Mouse (Mus musculus): ENCODE results near the gene Pbxip1. TPM values are rescaled to one million over a fixed set of nuclear protein-coding genes. Genes with fewer than 3 reads are reported as not detected.
A peak's percentile ranks its signal among the peaks of the same experiment; 100 is the strongest.

The Pbxip1 gene
- polyA plus RNA-seq, 1 experiment: 78.1 TPM

GRCm38 (mm10) chr3:89448720-89449537 is 12.4 kb downstream of the Pbxip1 start:
- peaks cover 3% of the 10 kb centered on the region; the same call in 1 of the 2 replicates for H3K4me1 ChIP-seq (ENCODE audit: control insufficient read depth, insufficient read depth, low read length)
- 44% methylated on average over 13 of the region's 13 CpGs for WGBS
- no peak overlapping the region for H3K4me3 ChIP-seq (replicated peaks; ENCODE audit: extremely low read depth, low read depth, low read length)
- TF ChIP-seq POLR2A (IDR thresholded peaks at IDR 0.05; ENCODE audit: borderline replicate concordance, extremely low read depth, low read depth, low read length) (no peak), CTCF (IDR thresholded peaks at IDR 0.05; ENCODE audit: insufficient read depth, low read length) (no peak)
- DNase-seq: no peak

GRCm38 (mm10) chr3:89449541-89449940 is 13.0 kb downstream of the Pbxip1 start:
- Histone ChIP-seq H3K4me1 (ENCODE audit: control insufficient read depth, insufficient read depth, low read length) (peaks cover 3% of the 10 kb centered on the region; the same call in 1 of the 2 replicates), H3K4me3 (replicated peaks; ENCODE audit: extremely low read depth, low read depth, low read length) (no peak overlapping the region)
- TF ChIP-seq POLR2A (IDR thresholded peaks at IDR 0.05; ENCODE audit: borderline replicate concordance, extremely low read depth, low read depth, low read length): no peak; the same call in 1 of the 2 replicates
- peak; percentile 89 for TF ChIP-seq CTCF (IDR thresholded peaks at IDR 0.05; ENCODE audit: insufficient read depth, low read length)
- 41% methylated on average over 7 of the region's 7 CpGs for WGBS
- peak; percentile 76 for DNase-seq

- TF ChIP-seq CTCF (IDR thresholded peaks at IDR 0.05; ENCODE audit: insufficient read depth, low read length) (no peak), POLR2A (IDR thresholded peaks at IDR 0.05; ENCODE audit: borderline replicate concordance, extremely low read depth, low read depth, low read length) (no peak)
- WGBS: 95% methylated on average over 1 of the region's 1 CpGs
- H3K4me1 ChIP-seq (ENCODE audit: control insufficient read depth, insufficient read depth, low read length): peaks cover 4% of the 10 kb centered on the region; the same call in 1 of the 2 replicates
- peak; percentile 28 for DNase-seq
- no peak overlapping the region for H3K4me3 ChIP-seq (replicated peaks; ENCODE audit: extremely low read depth, low read depth, low read length)
These were observed 15.4 kb downstream of the Pbxip1 start for GRCm38 (mm10) chr3:89451916-89452315.

- 60% methylated on average over 10 of the region's 10 CpGs for WGBS
These were observed 18.1 kb downstream of the Pbxip1 start, which contains the start of gene Pmvk for GRCm38 (mm10) chr3:89454401-89455177. Pmvk (plus strand) TSS chr3:89454541.

GRCm38 (mm10) chr3:89455786-89456285 is 19.3 kb downstream of the Pbxip1 start:
- no peak overlapping the region for H3K4me3 ChIP-seq (replicated peaks; ENCODE audit: extremely low read depth, low read depth, low read length)
- H3K4me1 ChIP-seq (ENCODE audit: control insufficient read depth, insufficient read depth, low read length): 0 out of 2 replicates have a peak, but pooled peaks cover 5% of the 10 kb centered on the region
- no peak for DNase-seq
- 57% methylated on average over 1 of the region's 1 CpGs for WGBS
- TF ChIP-seq POLR2A (IDR thresholded peaks at IDR 0.05; ENCODE audit: borderline replicate concordance, extremely low read depth, low read depth, low read length): no peak
- no peak for TF ChIP-seq CTCF (IDR thresholded peaks at IDR 0.05; ENCODE audit: insufficient read depth, low read length)

More at GRCm38 (mm10) chr3:89454401-89455177, 18.1 kb downstream of the Pbxip1 start, which contains the start of gene Pmvk:
- H3K4me3 ChIP-seq (replicated peaks; ENCODE audit: extremely low read depth, low read depth, low read length): no peak within 1 kb of the TSS
- H3K4me1 ChIP-seq (ENCODE audit: control insufficient read depth, insufficient read depth, low read length): 0 out of 2 replicates have a peak, but pooled peaks cover 5% of the 10 kb centered on the region
- no peak for DNase-seq
- no peak for TF ChIP-seq POLR2A (IDR thresholded peaks at IDR 0.05; ENCODE audit: borderline replicate concordance, extremely low read depth, low read depth, low read length)
- no peak for TF ChIP-seq CTCF (IDR thresholded peaks at IDR 0.05; ENCODE audit: insufficient read depth, low read length)

GRCm38 (mm10) chr3:89456726-89457665 is 20.5 kb downstream of the Pbxip1 start:
- Histone ChIP-seq H3K4me1 (ENCODE audit: control insufficient read depth, insufficient read depth, low read length) (0 out of 2 replicates have a peak, but pooled peaks cover 5% of the 10 kb centered on the region), H3K4me3 (replicated peaks; ENCODE audit: extremely low read depth, low read depth, low read length) (no peak overlapping the region)
- WGBS: 35% methylated on average over 10 of the region's 10 CpGs
- TF ChIP-seq POLR2A (IDR thresholded peaks at IDR 0.05; ENCODE audit: borderline replicate concordance, extremely low read depth, low read depth, low read length) (no peak), CTCF (IDR thresholded peaks at IDR 0.05; ENCODE audit: insufficient read depth, low read length) (peak; percentile 65)
- DNase-seq: peak; percentile 76

GRCm38 (mm10) chr3:89458372-89458964 is 22.0 kb downstream of the Pbxip1 start:
- TF ChIP-seq CTCF (IDR thresholded peaks at IDR 0.05; ENCODE audit: insufficient read depth, low read length): no peak
- TF ChIP-seq POLR2A (IDR thresholded peaks at IDR 0.05; ENCODE audit: borderline replicate concordance, extremely low read depth, low read depth, low read length): no peak
- Histone ChIP-seq H3K4me1 (ENCODE audit: control insufficient read depth, insufficient read depth, low read length) (0 out of 2 replicates have a peak, but pooled peaks cover 5% of the 10 kb centered on the region), H3K4me3 (replicated peaks; ENCODE audit: extremely low read depth, low read depth, low read length) (peak overlapping the region; percentile 25)
- no peak for DNase-seq
- WGBS: 28% methylated on average over 13 of the region's 13 CpGs
